Mouse (Mus musculus) hindbrain, embryonic 10.5 days (tissue): ENCODE measurements around the gene Plekhm2. TPM values are rescaled to one million over a fixed set of nuclear protein-coding genes. Genes with fewer than 3 reads are reported as not detected.

Source experiments
- DNase-seq: peaks from one replicate; pipeline ENCODE4 v3.0.0-alpha.2; 2017; ENCODE audit warnings: low spot score
- H3K27ac ChIP-seq: fragments of 300-500 bp; sonication (generic); 2 replicates; pipeline ENCODE4 v1.5.1; 2016; ENCODE audit warnings: mild to moderate bottlenecking, moderate library complexity
- H3K27me3 ChIP-seq: fragments of 300-500 bp; sonication (generic); 2 replicates; pipeline ENCODE4 v1.6.1; 2016; ENCODE audit warnings: mild to moderate bottlenecking; ENCODE audit not compliant: poor library complexity, insufficient read depth, severe bottlenecking
- H3K36me3 ChIP-seq: fragments of 300-500 bp; sonication (generic); 2 replicates; pipeline ENCODE4 v1.6.1; 2016; ENCODE audit warnings: mild to moderate bottlenecking, moderate library complexity
- H3K4me1 ChIP-seq: fragments of 300-500 bp; sonication (generic); replicated peaks from 2 replicates; pipeline ENCODE4 v1.6.1; 2016; ENCODE audit warnings: mild to moderate bottlenecking
- H3K4me3 ChIP-seq: fragments of 300-500 bp; sonication (generic); 2 replicates; pipeline ENCODE4 v1.5.1; 2016; ENCODE audit warnings: mild to moderate bottlenecking, moderate library complexity
- H3K9me3 ChIP-seq: fragments of 300-500 bp; sonication (generic); 2 replicates; pipeline ENCODE4 v1.6.1; 2016; ENCODE audit warnings: mild to moderate bottlenecking, moderate library complexity
- WGBS: fragments of 180-500 bp; shearing (Covaris S2); methylation state at CpG from one replicate; pipeline ENCODE4 v1.1.7; 2016; 5-methylcytosine and 5-hydroxymethylcytosine counted together
- polyA plus RNA-seq: library from polyadenylated mRNA; unstranded; fragments of >200 nt; fragmentation: Nextera tagmentation; extraction: Ambion mirVana; gene quantifications from 2 replicates; pipeline ENCODE4 v1.2.1, GENCODE M21; 2016

Plekhm2 gene
- polyA plus RNA-seq, 1 experiment from 2014 or later, result 5.0 TPM

GRCm38 (mm10) chr4:141656932-141657331 is 7.8 kb downstream of the Plekhm2 start:
- H3K36me3 ChIP-seq, result peaks cover 63% of the 10 kb centered on the region
- H3K27me3 ChIP-seq, result no peaks in the 10 kb centered on the region
- H3K9me3 ChIP-seq, result no peaks in the 10 kb centered on the region
- H3K4me3 ChIP-seq, result no peak overlapping the region
- peaks cover under 1% of the 10 kb centered on the region; the same call in 1 of the 2 replicates for H3K4me1 ChIP-seq
- no peak overlapping the region for H3K27ac ChIP-seq
- no peak for DNase-seq
- 71% methylated on average over 8 of the region's 8 CpGs for WGBS

GRCm38 (mm10) chr4:141655908-141656608 is 8.6 kb downstream of the Plekhm2 start:
- no peak overlapping the region for H3K4me3 ChIP-seq
- peaks cover 65% of the 10 kb centered on the region for H3K36me3 ChIP-seq
- WGBS, result 89% methylated on average over 12 of the region's 12 CpGs
- H3K9me3 ChIP-seq, result no peaks in the 10 kb centered on the region
- DNase-seq, result no peak
- H3K27me3 ChIP-seq, result no peaks in the 10 kb centered on the region
- no peak overlapping the region for H3K27ac ChIP-seq
- peaks cover 9% of the 10 kb centered on the region; the same call in 1 of the 2 replicates for H3K4me1 ChIP-seq

- no peaks in the 10 kb centered on the region for H3K27me3 ChIP-seq
- no peak overlapping the region for H3K27ac ChIP-seq
- H3K4me1 ChIP-seq, result 0 out of 2 replicates have a peak, but pooled peaks cover 9% of the 10 kb centered on the region
- peaks cover 52% of the 10 kb centered on the region for H3K36me3 ChIP-seq
- no peak overlapping the region for H3K4me3 ChIP-seq
- WGBS, result 92% methylated on average over 6 of the region's 6 CpGs
- no peak for DNase-seq
- no peaks in the 10 kb centered on the region for H3K9me3 ChIP-seq
Observed at GRCm38 (mm10) chr4:141654509-141654908, 10.2 kb downstream of the Plekhm2 start.

GRCm38 (mm10) chr4:141653813-141654212 is 10.9 kb downstream of the Plekhm2 start:
- H3K36me3 ChIP-seq, result peaks cover 53% of the 10 kb centered on the region
- no peak overlapping the region for H3K27ac ChIP-seq
- WGBS, result 93% methylated on average over 13 of the region's 13 CpGs
- H3K9me3 ChIP-seq, result no peaks in the 10 kb centered on the region
- H3K4me1 ChIP-seq, result 0 out of 2 replicates have a peak, but pooled peaks cover 9% of the 10 kb centered on the region
- H3K27me3 ChIP-seq, result no peaks in the 10 kb centered on the region
- H3K4me3 ChIP-seq, result no peak overlapping the region
- no peak for DNase-seq

- no peak overlapping the region for H3K27ac ChIP-seq
- H3K36me3 ChIP-seq, result peaks cover 55% of the 10 kb centered on the region
- DNase-seq, result no peak
- no peaks in the 10 kb centered on the region for H3K9me3 ChIP-seq
- H3K27me3 ChIP-seq, result no peaks in the 10 kb centered on the region
- 0 out of 2 replicates have a peak, but pooled peaks cover 9% of the 10 kb centered on the region for H3K4me1 ChIP-seq
- 95% methylated on average over 8 of the region's 8 CpGs for WGBS
- H3K4me3 ChIP-seq, result no peak overlapping the region
Observed at GRCm38 (mm10) chr4:141653044-141653443, 11.7 kb downstream of the Plekhm2 start.

GRCm38 (mm10) chr4:141651944-141652343 is 12.8 kb downstream of the Plekhm2 start:
- Histone ChIP-seq H3K4me3 (no peak overlapping the region), H3K9me3 (no peaks in the 10 kb centered on the region), H3K27me3 (no peaks in the 10 kb centered on the region), H3K36me3 (peaks cover 63% of the 10 kb centered on the region), H3K27ac (no peak overlapping the region), H3K4me1 (0 out of 2 replicates have a peak, but pooled peaks cover 9% of the 10 kb centered on the region)
- 88% methylated on average over 10 of the region's 10 CpGs for WGBS
- no peak for DNase-seq

- WGBS, result 88% methylated on average over 6 of the region's 6 CpGs
- Histone ChIP-seq H3K27ac (no peak overlapping the region), H3K4me1 (0 out of 2 replicates have a peak, but pooled peaks cover 9% of the 10 kb centered on the region), H3K4me3 (no peak overlapping the region), H3K9me3 (no peaks in the 10 kb centered on the region), H3K36me3 (peaks cover 69% of the 10 kb centered on the region), H3K27me3 (no peaks in the 10 kb centered on the region)
- no peak for DNase-seq
Observed at GRCm38 (mm10) chr4:141651286-141651685, 13.4 kb downstream of the Plekhm2 start.

- Histone ChIP-seq H3K4me1 (0 out of 2 replicates have a peak, but pooled peaks cover 9% of the 10 kb centered on the region), H3K9me3 (no peaks in the 10 kb centered on the region), H3K4me3 (no peak overlapping the region), H3K36me3 (peaks cover 59% of the 10 kb centered on the region), H3K27ac (no peak overlapping the region), H3K27me3 (no peaks in the 10 kb centered on the region)
- 91% methylated on average over 6 of the region's 6 CpGs for WGBS
- no peak for DNase-seq
Observed at GRCm38 (mm10) chr4:141649244-141649643, 15.5 kb downstream of the Plekhm2 start.

GRCm38 (mm10) chr4:141648262-141648661 is 16.4 kb downstream of the Plekhm2 start:
- peaks cover 49% of the 10 kb centered on the region for H3K36me3 ChIP-seq

GRCm38 (mm10) chr4:141647187-141647586 is 17.5 kb downstream of the Plekhm2 start:
- 0 out of 2 replicates have a peak, but pooled peaks cover 9% of the 10 kb centered on the region for H3K4me1 ChIP-seq
- peaks cover 48% of the 10 kb centered on the region for H3K36me3 ChIP-seq
- no peak for DNase-seq
- no peak overlapping the region for H3K4me3 ChIP-seq
- WGBS, result 96% methylated on average over 3 of the region's 3 CpGs
- no peaks in the 10 kb centered on the region for H3K9me3 ChIP-seq
- no peak overlapping the region for H3K27ac ChIP-seq
- no peaks in the 10 kb centered on the region for H3K27me3 ChIP-seq

More at GRCm38 (mm10) chr4:141648262-141648661, 16.4 kb downstream of the Plekhm2 start:
- H3K27ac ChIP-seq, result no peak overlapping the region
- no peak for DNase-seq
- H3K4me3 ChIP-seq, result no peak overlapping the region
- H3K27me3 ChIP-seq, result no peaks in the 10 kb centered on the region
- WGBS, result 90% methylated on average over 5 of the region's 5 CpGs
- H3K9me3 ChIP-seq, result no peaks in the 10 kb centered on the region
- H3K4me1 ChIP-seq, result 0 out of 2 replicates have a peak, but pooled peaks cover 9% of the 10 kb centered on the region

GRCm38 (mm10) chr4:141645988-141646387 is 18.7 kb downstream of the Plekhm2 start:
- Histone ChIP-seq H3K27me3 (no peaks in the 10 kb centered on the region), H3K4me1 (no peaks in the 10 kb centered on the region), H3K36me3 (peaks cover 49% of the 10 kb centered on the region), H3K9me3 (no peaks in the 10 kb centered on the region), H3K4me3 (no peak overlapping the region), H3K27ac (no peak overlapping the region)
- 94% methylated on average over 8 of the region's 8 CpGs for WGBS
- DNase-seq, result no peak

GRCm38 (mm10) chr4:141643118-141643855 is 21.4 kb downstream of the Plekhm2 start:
- DNase-seq, result no peak
- Histone ChIP-seq H3K4me1 (0 out of 2 replicates have a peak, but pooled peaks cover 6% of the 10 kb centered on the region), H3K4me3 (no peak overlapping the region), H3K9me3 (no peaks in the 10 kb centered on the region), H3K36me3 (peaks cover 60% of the 10 kb centered on the region), H3K27ac (no peak overlapping the region), H3K27me3 (no peaks in the 10 kb centered on the region)
- WGBS, result 74% methylated on average over 7 of the region's 7 CpGs
